In genomic region chr7:26832668-26833067, GRCm38 (mm10) we compare ENCODE assay signal across 13 mouse cellular contexts. TPM values are rescaled to one million over a fixed set of nuclear protein-coding genes. Genes with fewer than 3 reads are reported as not detected.
"Had no signal": no experiment of that assay in that cellular context is flagged by ENCODE, and none has a peak within 500 bp of the region (broad histone marks: within the 10 kb centered on the region; RNA-seq: fewer than 3 reads in every experiment).

No protein-coding gene starts in this region.

RNA-seq across cellular contexts. Expression of gene Cyp2a5, which starts 2.4 kb away (rescaled TPM):
- polyA plus RNA-seq: inflammation-experienced regulatory T-cells, adult 6 months; limb, embryonic 11.5 days; limb, embryonic 14.5 days; liver, embryonic 11.5 days; midbrain, embryonic 11.5 days; neural tube, embryonic 11.5 days; small intestine, adult 2 months; spleen, adult 2 months had no signal

RNA-seq across cellular contexts. Expression of gene Cyp2g1, which starts 24.0 kb away (rescaled TPM):
- polyA plus RNA-seq: inflammation-experienced regulatory T-cells, adult 6 months; intestine, embryonic 16.5 days; limb, embryonic 11.5 days; limb, embryonic 14.5 days; liver, embryonic 11.5 days; liver, embryonic 14.5 days; lung, embryonic 15.5 days; midbrain, embryonic 11.5 days; neural tube, embryonic 11.5 days; neural tube, embryonic 14.5 days; small intestine, adult 2 months; spleen, adult 2 months; stomach, postnatal 0 days had no signal
